Mouse (Mus musculus) spleen, postnatal 4 days (tissue): ENCODE results near the gene Ptprn2.

Source experiments
- DNase-seq, 2 experiments: peaks; one replicate each; pipeline ENCODE4 v3.0.0; 2022; ENCODE audit warnings: low spot score in 2 of 2

Ptprn2 gene

DNA sequence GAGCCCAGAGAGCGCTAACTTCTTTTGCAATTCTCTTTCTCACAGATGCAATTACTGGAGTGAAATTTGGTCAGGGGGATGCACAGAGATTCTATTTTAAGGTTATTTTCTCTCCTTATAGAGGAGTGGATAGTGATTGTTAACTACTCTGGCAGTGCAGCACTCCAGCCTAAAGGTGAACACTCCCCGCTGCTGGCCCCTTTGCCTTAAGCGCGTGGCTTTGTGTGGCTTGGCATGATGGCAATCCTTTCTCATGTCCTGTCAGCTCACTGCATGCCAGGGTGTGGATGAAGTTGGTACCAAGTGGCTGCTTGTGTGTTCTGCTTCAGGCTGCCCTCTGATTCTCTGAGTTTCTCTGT, 156.7 kb downstream of the Ptprn2 start:
- no peak for DNase-seq

DNA sequence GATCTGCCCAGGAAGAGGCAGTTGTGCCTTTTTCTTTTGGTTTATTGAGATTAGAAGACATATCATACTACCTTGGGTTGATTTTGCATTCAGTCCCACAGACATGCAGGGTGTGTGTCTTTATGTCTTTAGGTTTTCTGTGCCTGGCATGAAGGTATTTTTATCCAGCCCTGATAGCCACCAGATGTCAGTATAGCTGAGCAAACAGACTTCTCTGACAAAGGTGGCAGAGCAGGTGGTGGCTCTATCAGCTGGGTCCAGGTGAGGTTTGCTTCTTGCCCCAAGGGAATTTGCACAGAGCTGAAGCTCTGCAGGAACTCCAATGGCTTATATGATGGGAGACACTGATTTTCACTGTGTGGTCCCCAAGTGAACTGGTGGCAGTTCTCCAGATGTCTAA, 161.3 kb downstream of the Ptprn2 start:
- DNase-seq = no peak

DNA sequence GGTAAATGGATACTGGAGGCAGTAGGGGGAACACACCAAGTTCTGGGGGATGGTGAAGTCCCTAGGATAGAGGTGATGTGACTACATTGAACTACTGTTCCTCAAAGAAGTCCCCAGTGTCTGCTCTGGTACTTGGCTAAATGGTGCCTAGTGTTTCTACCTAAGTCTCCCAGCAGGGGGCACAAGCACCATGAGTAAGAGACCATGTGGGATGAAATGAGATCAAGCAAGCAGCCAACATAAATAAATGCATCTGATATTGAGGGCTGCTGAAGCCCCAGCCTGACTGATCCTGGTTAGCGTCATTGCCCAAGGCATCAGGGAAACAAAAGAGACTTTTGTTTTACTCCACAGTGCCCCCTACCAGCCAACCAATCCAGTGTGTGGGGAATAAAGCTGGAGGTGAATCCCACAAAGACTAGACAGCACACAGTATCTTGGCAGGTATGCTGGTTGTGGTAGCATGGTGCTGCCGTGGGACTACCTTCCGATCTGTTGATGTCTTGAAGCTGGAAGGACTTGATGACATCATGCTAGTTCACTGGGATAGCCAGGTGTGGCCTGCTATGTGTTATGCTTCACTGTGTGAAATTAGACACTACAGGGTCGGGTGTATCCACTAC, 163.2 kb downstream of the Ptprn2 start:
- no peak for DNase-seq

DNA sequence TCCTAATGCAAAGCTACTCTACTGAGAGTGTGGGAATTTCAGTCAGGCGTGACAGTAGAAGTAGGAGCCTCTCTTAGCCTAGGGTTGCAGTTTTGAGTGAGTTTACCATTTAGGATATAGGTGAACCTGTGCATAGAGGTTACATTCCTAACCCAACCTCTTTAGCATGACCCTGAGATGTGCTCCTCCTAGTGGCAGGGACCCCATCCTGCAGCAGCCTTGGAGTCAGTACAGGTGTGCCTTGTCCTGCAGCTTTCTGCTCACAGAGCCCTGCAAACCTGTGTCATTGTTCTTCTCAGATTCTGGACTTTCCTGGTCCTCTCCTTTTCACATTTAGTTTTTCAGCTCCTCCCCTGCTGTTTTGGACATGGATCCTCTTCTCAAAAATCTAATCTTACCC, 168.2 kb downstream of the Ptprn2 start:
- no peak for DNase-seq

DNA sequence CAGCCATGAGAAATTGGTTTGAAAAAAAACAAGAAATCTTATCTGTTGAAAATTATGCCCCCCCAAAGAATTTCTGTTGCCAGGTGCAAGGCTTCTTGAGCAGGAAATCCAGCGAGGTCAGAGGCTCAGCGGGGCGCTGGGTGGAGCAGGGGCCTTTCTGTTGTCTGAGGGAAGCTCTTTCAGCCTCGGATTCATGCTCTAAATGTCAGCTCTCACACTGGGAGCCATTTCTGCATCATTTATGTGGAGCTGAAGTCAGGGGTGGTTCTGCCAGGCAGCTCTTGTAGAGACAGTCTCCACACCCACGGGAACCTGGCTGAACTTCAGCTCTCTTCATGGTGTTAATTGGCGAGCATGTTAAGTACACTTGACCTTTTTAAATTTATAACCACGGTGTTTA, 174.6 kb downstream of the Ptprn2 start:
- no peak for DNase-seq

DNA sequence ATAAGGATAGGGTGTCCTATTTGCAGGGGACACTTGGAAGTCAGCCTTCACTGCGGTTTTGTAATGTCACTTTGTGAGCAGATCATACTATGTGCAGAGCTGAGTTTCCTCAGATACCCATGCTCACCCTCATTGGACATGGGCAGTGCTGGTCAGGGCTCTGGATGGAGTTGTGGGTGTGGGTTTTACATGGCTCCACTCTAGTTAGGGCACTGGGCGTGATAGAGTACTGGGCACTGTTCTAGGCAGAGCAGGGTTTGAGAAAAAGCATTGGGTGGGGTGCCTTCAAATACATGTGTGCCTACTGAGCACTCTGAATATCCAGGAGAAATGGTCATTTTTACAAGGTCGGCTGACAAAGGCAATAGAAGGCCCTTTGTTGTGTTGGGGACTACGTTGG, 175.5 kb downstream of the Ptprn2 start:
- DNase-seq = no peak

DNA sequence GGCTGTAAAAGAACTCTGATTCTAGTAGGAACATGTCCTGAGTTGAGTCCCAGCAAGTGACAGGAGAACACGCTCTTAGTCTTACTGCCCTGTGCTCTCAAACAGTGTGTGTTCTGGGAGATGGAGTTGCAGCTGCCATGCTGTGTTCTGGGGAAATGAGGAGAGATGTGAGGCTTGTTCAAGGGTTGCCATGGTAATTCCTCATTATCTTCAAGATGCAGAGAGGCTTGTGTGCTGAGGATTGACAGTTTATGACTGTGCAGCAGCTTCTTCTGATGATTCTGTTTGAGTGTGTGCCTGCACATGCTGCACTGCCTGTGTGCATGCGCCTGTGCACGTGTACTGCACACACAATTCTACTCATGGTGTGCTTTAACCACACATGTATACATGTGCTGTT, 192.2 kb downstream of the Ptprn2 start:
- no peak for DNase-seq

DNA sequence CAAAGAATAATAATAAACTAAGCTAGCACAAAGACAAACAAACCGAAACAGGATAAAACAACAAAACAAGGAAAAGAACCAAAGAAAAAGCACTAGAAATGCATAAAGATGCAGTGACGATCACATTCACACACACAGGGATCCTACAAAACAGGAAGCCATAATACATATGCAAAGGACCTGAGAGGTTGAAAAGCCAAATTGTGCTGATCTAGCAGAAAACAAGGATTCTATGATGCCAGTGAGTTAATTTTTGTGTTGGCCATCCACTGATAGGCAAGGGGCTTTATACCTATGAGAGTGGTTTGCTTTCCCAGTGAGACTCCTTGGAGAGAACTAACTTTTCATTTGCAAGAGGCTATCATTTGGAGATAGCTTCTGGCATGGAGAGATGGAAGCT, 204.3 kb downstream of the Ptprn2 start:
- DNase-seq = no peak

DNA sequence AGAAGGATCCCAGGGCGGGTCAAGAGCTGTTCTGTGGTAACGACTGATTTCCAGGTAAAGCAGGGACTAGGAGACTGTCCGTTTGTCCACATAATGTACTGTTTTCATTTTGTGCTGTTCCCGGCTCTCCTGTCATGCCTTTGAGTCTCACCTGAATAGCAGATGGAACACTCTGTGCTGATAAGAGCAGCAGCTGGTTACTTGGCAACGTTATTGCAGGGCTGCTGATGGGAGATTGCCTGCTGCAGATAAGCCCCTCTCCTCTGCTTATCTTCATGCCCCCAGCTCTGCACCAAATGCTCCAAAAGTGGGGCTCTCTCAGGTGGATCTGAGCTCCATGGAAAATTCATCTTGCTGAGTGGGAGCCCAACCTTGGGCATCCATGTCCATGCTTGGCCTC, 224.0 kb downstream of the Ptprn2 start:
- no peak for DNase-seq

DNA sequence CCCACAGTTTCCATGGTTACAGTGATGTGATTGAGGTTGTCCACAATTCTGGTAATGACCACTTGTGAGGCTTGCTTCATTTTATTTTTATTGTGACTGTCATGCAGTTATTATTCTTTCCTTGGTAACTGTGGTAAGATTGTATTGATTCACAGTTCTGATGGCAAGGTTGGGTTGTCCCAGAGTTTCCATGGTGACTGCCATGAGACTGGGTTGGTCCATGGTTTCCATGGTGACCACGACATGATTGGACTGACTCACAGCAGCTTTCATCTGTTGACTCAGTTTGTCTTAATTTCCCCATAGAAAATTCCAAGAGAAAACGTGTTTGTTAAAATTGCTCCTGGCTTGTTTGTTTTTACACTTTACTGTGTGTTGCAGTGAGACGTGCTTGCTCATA, 225.2 kb downstream of the Ptprn2 start:
- DNase-seq = no peak

DNA sequence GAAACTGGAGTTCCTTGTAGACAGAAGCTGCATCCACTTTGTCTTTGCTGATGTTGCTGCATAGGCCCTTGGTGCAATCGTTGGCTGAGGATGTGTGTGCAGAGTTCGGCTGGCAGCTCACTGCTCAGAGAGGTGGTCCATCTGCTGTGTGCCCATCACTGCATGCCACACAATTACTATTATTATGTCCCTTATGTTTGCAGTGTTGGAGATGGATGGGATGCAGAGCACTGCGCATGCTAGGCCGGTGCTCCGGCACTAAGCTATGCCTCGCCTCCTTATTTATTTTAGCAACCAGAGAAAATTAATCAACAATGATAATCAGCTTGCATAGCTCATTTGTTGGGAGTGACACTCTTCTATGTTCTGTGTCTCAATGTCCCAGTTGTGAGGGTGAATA, 225.6 kb downstream of the Ptprn2 start:
- DNase-seq = no peak

DNA sequence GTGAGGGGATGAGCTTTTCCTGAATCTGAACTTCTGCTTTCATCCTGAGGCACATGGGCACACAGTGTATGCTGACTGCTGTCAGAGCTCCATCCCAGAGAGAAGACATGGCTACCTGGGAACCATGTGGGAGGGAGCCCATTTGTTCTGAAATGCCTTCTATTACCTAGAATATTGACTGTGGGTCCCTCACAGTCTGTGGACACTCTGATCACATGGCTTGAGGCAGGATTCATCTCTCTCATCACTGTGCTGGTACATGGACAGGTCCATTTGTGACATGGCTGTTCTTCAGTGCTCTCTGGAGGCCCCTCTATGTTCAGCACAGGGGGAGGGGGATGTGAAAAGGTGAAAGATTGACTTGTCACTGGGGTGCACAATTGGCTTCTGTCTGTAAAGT, 227.6 kb downstream of the Ptprn2 start:
- peak in 1 of 2 experiments; percentile 13 for DNase-seq

DNA sequence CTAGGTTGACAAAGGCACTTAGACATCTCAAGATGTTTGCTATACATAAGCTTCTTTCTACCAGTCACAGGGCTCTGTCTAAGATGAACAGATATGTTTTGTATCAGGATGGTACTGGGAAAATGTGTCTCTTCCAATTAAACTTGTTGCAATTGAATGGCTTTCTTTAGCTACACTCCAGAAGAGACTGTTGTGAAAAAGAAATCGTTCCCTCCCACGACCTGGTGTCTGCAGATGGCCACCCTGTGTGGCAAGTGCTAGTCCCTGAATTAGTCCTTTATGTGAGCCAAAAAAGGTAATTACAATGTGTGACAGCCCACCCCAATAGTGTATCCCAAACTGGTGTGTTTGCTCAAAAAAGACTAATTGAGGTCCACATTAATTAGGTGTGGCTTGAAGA, 235.5 kb downstream of the Ptprn2 start:
- DNase-seq = no peak

DNA sequence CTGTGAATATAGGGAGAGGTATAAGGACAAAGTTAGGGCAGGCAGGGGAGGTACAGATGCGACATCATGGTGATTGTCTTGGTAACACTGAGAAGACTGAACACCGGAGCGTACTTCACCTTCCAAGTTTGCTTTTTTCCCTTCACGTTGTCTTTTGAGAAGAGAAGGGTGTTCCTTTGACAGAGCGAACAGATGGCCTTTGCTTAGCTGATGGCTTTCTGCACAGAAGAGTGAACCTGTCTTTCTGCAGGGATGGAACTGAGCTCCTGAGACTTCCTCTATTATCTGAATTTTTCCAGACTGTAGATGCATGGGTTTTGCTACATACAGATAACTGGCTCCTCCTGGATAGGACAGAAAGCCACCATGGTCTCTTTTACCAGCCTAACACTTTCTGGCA, 254.6 kb downstream of the Ptprn2 start:
- DNase-seq = no peak

DNA sequence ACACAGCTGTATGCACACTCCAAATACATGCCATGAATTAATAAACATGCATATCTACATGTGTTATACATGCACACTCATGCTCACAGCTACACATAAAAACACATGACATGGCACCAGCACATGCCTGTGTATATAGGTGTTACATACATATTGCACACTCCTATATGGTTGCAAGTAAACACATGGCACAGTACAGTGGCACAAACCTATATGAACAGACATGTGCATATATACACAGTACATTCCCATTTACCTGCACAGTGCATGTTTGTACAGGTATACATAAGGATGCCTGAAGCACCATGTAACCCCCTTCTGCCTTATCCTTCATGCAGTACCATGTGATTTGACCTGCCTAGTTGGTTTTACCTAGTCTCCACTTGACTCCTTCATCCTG, 255.8 kb downstream of the Ptprn2 start:
- DNase-seq = no peak

DNA sequence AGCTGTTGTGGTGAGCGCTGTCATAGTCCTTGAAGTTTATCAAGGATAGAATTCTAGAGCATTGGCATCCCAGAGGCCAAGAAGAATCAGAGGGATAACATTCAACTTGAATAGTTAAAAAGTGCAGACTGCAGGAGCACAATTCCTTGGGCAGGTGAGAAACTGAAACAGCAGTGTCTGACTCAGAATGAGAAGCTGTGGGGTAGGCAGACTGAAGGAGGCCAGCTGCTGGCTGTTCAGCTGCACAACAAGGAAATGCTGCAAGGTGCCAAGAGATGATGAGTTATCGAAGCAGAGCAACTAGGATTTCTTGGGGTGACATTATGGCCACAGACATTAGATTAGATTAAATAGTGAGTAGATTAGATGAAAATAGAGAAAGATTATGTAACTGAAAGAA, 260.9 kb downstream of the Ptprn2 start:
- no peak for DNase-seq

DNA sequence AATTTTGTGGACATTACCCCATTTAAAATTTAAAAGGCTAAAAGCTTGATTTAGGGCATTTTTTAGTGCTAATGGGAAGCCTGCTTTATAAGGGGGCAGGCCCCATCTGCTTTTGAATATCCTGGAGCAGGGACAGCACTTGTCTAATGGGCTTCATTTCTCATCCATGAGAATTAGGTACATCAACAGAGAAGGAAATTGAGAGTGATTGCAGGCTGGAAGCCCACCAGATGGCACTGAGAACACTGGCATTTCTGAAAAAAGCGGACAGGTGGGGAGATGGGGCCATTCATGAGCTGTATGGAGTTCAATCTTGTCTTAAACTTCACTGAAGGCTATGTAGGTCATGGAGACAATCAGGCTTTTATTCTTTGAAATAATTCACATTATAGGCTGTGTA, 267.3 kb downstream of the Ptprn2 start:
- DNase-seq = no peak

DNA sequence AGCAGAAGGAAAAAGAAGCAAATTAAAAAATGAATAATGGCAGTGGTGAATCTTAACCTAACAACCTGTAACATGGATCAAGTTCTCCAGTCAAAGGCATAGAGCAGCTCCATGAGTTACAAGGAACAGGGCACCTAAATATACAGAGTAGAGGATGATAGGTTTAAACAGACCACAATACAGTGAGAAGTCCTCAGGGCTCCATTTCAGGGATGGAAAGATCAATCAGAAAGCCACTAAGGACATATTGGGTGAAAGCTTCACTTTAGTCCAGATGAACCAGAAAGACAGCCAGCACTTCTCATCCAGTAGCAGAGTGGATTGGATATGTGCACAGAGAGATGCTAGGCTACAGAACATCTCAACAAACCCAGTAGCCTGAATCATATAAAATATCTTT, 278.4 kb downstream of the Ptprn2 start:
- DNase-seq = no peak

DNA sequence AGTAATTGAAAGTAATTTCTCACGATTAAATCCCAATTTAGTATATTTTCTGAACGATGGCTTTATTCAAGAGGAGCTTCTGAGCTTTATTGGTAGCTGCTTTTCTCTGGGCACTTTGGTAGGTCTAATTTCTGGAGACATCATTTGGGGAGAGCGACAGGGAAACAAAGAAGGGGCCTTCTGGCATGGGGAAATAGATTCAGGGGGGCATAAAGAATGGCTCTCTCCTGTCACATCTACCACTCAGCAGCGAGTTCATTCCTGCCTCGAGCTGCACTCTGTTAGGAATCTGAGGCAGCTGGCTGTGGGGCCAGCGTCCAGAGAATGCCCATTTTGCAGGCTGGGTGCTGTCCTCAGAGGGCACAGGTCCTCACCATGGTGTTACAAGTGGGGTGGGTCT, 285.4 kb downstream of the Ptprn2 start:
- DNase-seq = no peak

DNA sequence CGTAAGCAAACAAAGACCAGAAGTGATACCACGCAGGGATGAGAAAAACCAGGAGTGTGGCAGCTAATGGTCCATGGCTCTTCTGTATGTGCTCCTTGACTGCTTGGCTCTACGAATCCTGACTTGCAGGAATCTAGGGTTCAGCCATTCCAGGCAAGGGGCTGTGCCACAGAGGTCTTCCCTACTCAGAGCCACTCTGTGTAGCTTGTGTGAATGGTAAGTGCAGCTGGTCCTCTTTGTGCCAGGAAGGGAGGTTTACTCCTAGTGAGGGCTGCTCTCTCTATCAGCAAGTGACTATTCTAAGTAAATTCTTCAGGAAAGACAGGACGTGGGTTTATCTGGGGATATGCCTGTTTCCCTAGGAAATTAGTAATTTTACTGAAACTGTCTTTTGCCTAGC, 286.0 kb downstream of the Ptprn2 start:
- no peak for DNase-seq

DNA sequence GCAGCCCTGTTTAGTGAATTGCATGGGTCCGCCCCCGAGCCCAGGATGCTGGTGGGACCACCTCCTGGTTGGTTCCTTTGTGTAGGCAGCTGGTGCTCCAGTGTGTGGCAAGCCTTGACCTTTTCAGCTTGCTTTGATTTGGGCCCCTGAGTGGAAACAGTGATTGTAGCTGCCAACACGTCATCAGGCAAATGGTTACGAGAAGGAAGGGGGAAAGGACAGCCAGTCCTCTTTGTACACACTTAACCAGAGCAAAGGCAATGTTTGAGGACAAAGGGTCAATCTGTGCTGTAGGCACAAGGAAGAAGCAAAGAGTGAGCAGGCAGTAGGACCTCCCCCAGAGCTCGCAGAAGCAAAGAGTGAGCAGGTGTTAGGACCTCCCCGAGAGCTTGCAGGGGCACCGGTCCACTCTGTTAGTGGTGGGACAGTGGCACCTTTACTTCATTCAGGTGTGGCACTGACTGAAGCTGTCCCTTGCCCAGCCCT, 286.6 kb downstream of the Ptprn2 start:
- DNase-seq = no peak

DNA sequence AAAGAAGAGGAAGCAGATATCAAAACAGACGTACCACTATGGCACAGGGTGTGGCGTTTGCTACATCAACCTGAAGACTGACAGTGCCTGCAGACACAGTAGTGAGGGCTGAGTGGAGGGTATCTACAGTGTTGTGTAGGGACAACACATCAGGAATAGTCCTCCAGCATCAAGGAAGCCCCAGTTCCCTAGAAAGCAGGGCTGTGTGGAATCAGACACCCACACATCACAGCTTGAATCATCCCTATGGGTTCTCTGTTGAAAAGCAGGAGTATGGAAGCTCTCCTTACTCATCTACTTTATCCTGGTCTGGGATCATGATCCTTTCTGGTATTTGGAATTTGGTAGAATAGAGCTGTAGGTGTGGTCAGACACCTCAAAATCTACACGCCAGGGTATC, 287.8 kb downstream of the Ptprn2 start:
- DNase-seq = no peak

DNA sequence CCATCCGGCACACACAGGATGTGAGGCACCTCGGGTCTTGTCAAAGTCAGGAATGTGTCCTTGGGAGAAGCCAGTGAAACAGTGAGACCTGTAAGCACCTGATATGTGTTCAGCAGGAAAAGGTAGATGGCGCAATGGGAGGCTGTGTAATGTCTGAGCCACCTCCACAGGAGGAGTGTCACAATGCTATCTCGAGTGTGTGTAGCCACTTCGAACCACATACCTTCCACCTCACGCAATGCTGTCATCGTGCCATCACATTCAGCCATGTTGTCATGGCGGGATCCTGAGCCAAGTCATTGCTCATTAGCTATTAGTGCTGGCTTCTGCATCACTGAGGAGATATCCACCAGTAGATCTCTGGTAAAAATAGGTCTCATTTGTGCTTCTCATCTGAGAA, 290.9 kb downstream of the Ptprn2 start:
- DNase-seq = no peak
